Mouse (Mus musculus): Measurements from ENCODE around the gene Hecw2. TPM values are rescaled to one million over a fixed set of nuclear protein-coding genes. Genes with fewer than 3 reads are reported as not detected.

The Hecw2 gene
- polyA plus RNA-seq, 1 experiment from 2014 or later, result 2.8 TPM

- Histone ChIP-seq H3K27ac (ENCODE audit: low read length) (no peak overlapping the region), H3K4me1 (ENCODE audit: control insufficient read depth, insufficient read depth, low read length) (no peaks in the 10 kb centered on the region), H3K4me2 (ENCODE audit: low read depth, low read length) (no peak overlapping the region), H3K36me3 (ENCODE audit: control insufficient read depth, insufficient read depth, low read length) (no peaks in the 10 kb centered on the region), H3K9ac (ENCODE audit: low read length) (no peak overlapping the region), H3K4me3 (replicated peaks; ENCODE audit: low read length) (no peak overlapping the region), H3K9me3 (replicated peaks; ENCODE audit: control insufficient read depth, low read length) (no peaks in the 10 kb centered on the region), H3K27me3 (ENCODE audit: control insufficient read depth, insufficient read depth, low read length) (no peaks in the 10 kb centered on the region)
- no peak for ATAC-seq (ENCODE audit: insufficient read depth, low FRiP score)
- 90% methylated on average over 8 of the region's 8 CpGs for WGBS
These were observed 218.9 kb downstream of the Hecw2 start for GRCm38 (mm10) chr1:53976100-53976499.

- no peak overlapping the region for H3K4me2 ChIP-seq (ENCODE audit: low read depth, low read length)
- H3K27ac ChIP-seq (ENCODE audit: low read length), result no peak overlapping the region
- H3K36me3 ChIP-seq (ENCODE audit: control insufficient read depth, insufficient read depth, low read length), result no peaks in the 10 kb centered on the region
- H3K9ac ChIP-seq (ENCODE audit: low read length), result no peak overlapping the region
- ATAC-seq (ENCODE audit: insufficient read depth, low FRiP score), result no peak
- H3K4me3 ChIP-seq (replicated peaks; ENCODE audit: low read length), result no peak overlapping the region
- 55% methylated on average over 5 of the region's 5 CpGs for WGBS
- H3K9me3 ChIP-seq (replicated peaks; ENCODE audit: control insufficient read depth, low read length), result no peaks in the 10 kb centered on the region
- no peaks in the 10 kb centered on the region for H3K27me3 ChIP-seq (ENCODE audit: control insufficient read depth, insufficient read depth, low read length)
- no peaks in the 10 kb centered on the region for H3K4me1 ChIP-seq (ENCODE audit: control insufficient read depth, insufficient read depth, low read length)
These were observed 220.0 kb downstream of the Hecw2 start for GRCm38 (mm10) chr1:53974941-53975340.

GRCm38 (mm10) chr1:53970326-53970977 lies 224.5 kb downstream of the Hecw2 start:
- H3K4me3 ChIP-seq (replicated peaks; ENCODE audit: low read length), result no peak overlapping the region
- H3K4me2 ChIP-seq (ENCODE audit: low read depth, low read length), result no peak overlapping the region
- no peaks in the 10 kb centered on the region for H3K27me3 ChIP-seq (ENCODE audit: control insufficient read depth, insufficient read depth, low read length)
- H3K27ac ChIP-seq (ENCODE audit: low read length), result no peak overlapping the region
- ATAC-seq (ENCODE audit: insufficient read depth, low FRiP score), result no peak
- H3K4me1 ChIP-seq (ENCODE audit: control insufficient read depth, insufficient read depth, low read length), result no peaks in the 10 kb centered on the region
- no peaks in the 10 kb centered on the region for H3K9me3 ChIP-seq (replicated peaks; ENCODE audit: control insufficient read depth, low read length)
- H3K9ac ChIP-seq (ENCODE audit: low read length), result no peak overlapping the region
- WGBS, result 72% methylated on average over 5 of the region's 5 CpGs
- H3K36me3 ChIP-seq (ENCODE audit: control insufficient read depth, insufficient read depth, low read length), result no peaks in the 10 kb centered on the region

GRCm38 (mm10) chr1:53952395-53952794 lies 242.6 kb downstream of the Hecw2 start:
- no peaks in the 10 kb centered on the region for H3K27me3 ChIP-seq (ENCODE audit: control insufficient read depth, insufficient read depth, low read length)
- no peak for ATAC-seq (ENCODE audit: insufficient read depth, low FRiP score)

GRCm38 (mm10) chr1:53945815-53946214 lies 249.2 kb downstream of the Hecw2 start:
- ATAC-seq (ENCODE audit: insufficient read depth, low FRiP score), result no peak
- H3K4me1 ChIP-seq (ENCODE audit: control insufficient read depth, insufficient read depth, low read length), result no peaks in the 10 kb centered on the region
- H3K27ac ChIP-seq (ENCODE audit: low read length), result no peak overlapping the region
- no peak overlapping the region for H3K9ac ChIP-seq (ENCODE audit: low read length)
- no peak overlapping the region for H3K4me3 ChIP-seq (replicated peaks; ENCODE audit: low read length)
- H3K36me3 ChIP-seq (ENCODE audit: control insufficient read depth, insufficient read depth, low read length), result no peaks in the 10 kb centered on the region
- H3K9me3 ChIP-seq (replicated peaks; ENCODE audit: control insufficient read depth, low read length), result no peaks in the 10 kb centered on the region
- H3K27me3 ChIP-seq (ENCODE audit: control insufficient read depth, insufficient read depth, low read length), result no peaks in the 10 kb centered on the region
- H3K4me2 ChIP-seq (ENCODE audit: low read depth, low read length), result no peak overlapping the region
- WGBS, result 62% methylated on average over 2 of the region's 2 CpGs

More at GRCm38 (mm10) chr1:53952395-53952794, 242.6 kb downstream of the Hecw2 start:
- no peak overlapping the region for H3K9ac ChIP-seq (ENCODE audit: low read length)
- H3K4me3 ChIP-seq (replicated peaks; ENCODE audit: low read length), result no peak overlapping the region
- no peaks in the 10 kb centered on the region for H3K4me1 ChIP-seq (ENCODE audit: control insufficient read depth, insufficient read depth, low read length)
- H3K36me3 ChIP-seq (ENCODE audit: control insufficient read depth, insufficient read depth, low read length), result no peaks in the 10 kb centered on the region
- H3K27ac ChIP-seq (ENCODE audit: low read length), result no peak overlapping the region
- H3K9me3 ChIP-seq (replicated peaks; ENCODE audit: control insufficient read depth, low read length), result no peaks in the 10 kb centered on the region
- H3K4me2 ChIP-seq (ENCODE audit: low read depth, low read length), result no peak overlapping the region
- WGBS, result 56% methylated on average over 5 of the region's 5 CpGs

- H3K27me3 ChIP-seq (ENCODE audit: control insufficient read depth, insufficient read depth, low read length), result no peaks in the 10 kb centered on the region
- H3K27ac ChIP-seq (ENCODE audit: low read length), result no peak overlapping the region
- no peak overlapping the region for H3K4me2 ChIP-seq (ENCODE audit: low read depth, low read length)
- WGBS, result 77% methylated on average over 8 of the region's 8 CpGs
- peaks cover 7% of the 10 kb centered on the region; the same call in 1 of the 2 replicates for H3K4me1 ChIP-seq (ENCODE audit: control insufficient read depth, insufficient read depth, low read length)
- no peak overlapping the region for H3K4me3 ChIP-seq (replicated peaks; ENCODE audit: low read length)
- ATAC-seq (ENCODE audit: insufficient read depth, low FRiP score), result no peak
- no peaks in the 10 kb centered on the region for H3K36me3 ChIP-seq (ENCODE audit: control insufficient read depth, insufficient read depth, low read length)
- no peak overlapping the region for H3K9ac ChIP-seq (ENCODE audit: low read length)
- H3K9me3 ChIP-seq (replicated peaks; ENCODE audit: control insufficient read depth, low read length), result no peaks in the 10 kb centered on the region
These were observed 252.5 kb downstream of the Hecw2 start for GRCm38 (mm10) chr1:53942468-53942867.

- no peak overlapping the region for H3K9ac ChIP-seq (ENCODE audit: low read length)
- WGBS, result 60% methylated on average over 3 of the region's 3 CpGs
- no peaks in the 10 kb centered on the region for H3K36me3 ChIP-seq (ENCODE audit: control insufficient read depth, insufficient read depth, low read length)
- no peak overlapping the region for H3K27ac ChIP-seq (ENCODE audit: low read length)
- no peak overlapping the region for H3K4me3 ChIP-seq (replicated peaks; ENCODE audit: low read length)
- H3K9me3 ChIP-seq (replicated peaks; ENCODE audit: control insufficient read depth, low read length), result no peaks in the 10 kb centered on the region
- no peaks in the 10 kb centered on the region for H3K27me3 ChIP-seq (ENCODE audit: control insufficient read depth, insufficient read depth, low read length)
- no peak overlapping the region for H3K4me2 ChIP-seq (ENCODE audit: low read depth, low read length)
- H3K4me1 ChIP-seq (ENCODE audit: control insufficient read depth, insufficient read depth, low read length), result peaks cover 7% of the 10 kb centered on the region; the same call in 1 of the 2 replicates
- ATAC-seq (ENCODE audit: insufficient read depth, low FRiP score), result no peak
These were observed 253.4 kb downstream of the Hecw2 start for GRCm38 (mm10) chr1:53941528-53941927.

- Histone ChIP-seq H3K27me3 (ENCODE audit: control insufficient read depth, insufficient read depth, low read length) (no peaks in the 10 kb centered on the region), H3K4me2 (ENCODE audit: low read depth, low read length) (peak overlapping the region; percentile 21), H3K27ac (ENCODE audit: low read length) (no peak overlapping the region), H3K9ac (ENCODE audit: low read length) (no peak overlapping the region; the same call in 1 of the 2 replicates), H3K4me1 (ENCODE audit: control insufficient read depth, insufficient read depth, low read length) (peaks cover 7% of the 10 kb centered on the region; the same call in 1 of the 2 replicates), H3K9me3 (replicated peaks; ENCODE audit: control insufficient read depth, low read length) (no peaks in the 10 kb centered on the region), H3K36me3 (ENCODE audit: control insufficient read depth, insufficient read depth, low read length) (no peaks in the 10 kb centered on the region), H3K4me3 (replicated peaks; ENCODE audit: low read length) (no peak overlapping the region)
- 24% methylated on average over 13 of the region's 13 CpGs for WGBS
- ATAC-seq (ENCODE audit: insufficient read depth, low FRiP score), result peak; percentile 56
These were observed 254.5 kb downstream of the Hecw2 start for GRCm38 (mm10) chr1:53940268-53941017.

GRCm38 (mm10) chr1:53939291-53939690 lies 255.7 kb downstream of the Hecw2 start:
- Histone ChIP-seq H3K4me2 (ENCODE audit: low read depth, low read length) (no peak overlapping the region), H3K9ac (ENCODE audit: low read length) (no peak overlapping the region), H3K36me3 (ENCODE audit: control insufficient read depth, insufficient read depth, low read length) (no peaks in the 10 kb centered on the region), H3K4me3 (replicated peaks; ENCODE audit: low read length) (no peak overlapping the region), H3K27me3 (ENCODE audit: control insufficient read depth, insufficient read depth, low read length) (no peaks in the 10 kb centered on the region), H3K9me3 (replicated peaks; ENCODE audit: control insufficient read depth, low read length) (no peaks in the 10 kb centered on the region), H3K27ac (ENCODE audit: low read length) (no peak overlapping the region), H3K4me1 (ENCODE audit: control insufficient read depth, insufficient read depth, low read length) (peaks cover 7% of the 10 kb centered on the region; the same call in 1 of the 2 replicates)
- no peak for ATAC-seq (ENCODE audit: insufficient read depth, low FRiP score)
- 62% methylated on average over 4 of the region's 4 CpGs for WGBS
